Mouse (Mus musculus) lung, adult 2 months (tissue): Measurements from ENCODE around the gene P2ry10b.

Experiments used
- CTCF ChIP-seq: fragments of 200-500 bp; IDR thresholded peaks from 2 replicates; pipeline ENCODE4 v1.5.1; 2011; ENCODE audit warnings: mild to moderate bottlenecking, low read length, control low read depth; ENCODE audit not compliant: insufficient read depth
- POLR2A ChIP-seq: fragments of 200-500 bp; IDR thresholded peaks from 2 replicates; pipeline ENCODE4 v1.6.1; 2011; ENCODE audit warnings: low read depth, mild to moderate bottlenecking, control low read depth, low read length, borderline replicate concordance; ENCODE audit errors: extremely low read depth

DNA sequence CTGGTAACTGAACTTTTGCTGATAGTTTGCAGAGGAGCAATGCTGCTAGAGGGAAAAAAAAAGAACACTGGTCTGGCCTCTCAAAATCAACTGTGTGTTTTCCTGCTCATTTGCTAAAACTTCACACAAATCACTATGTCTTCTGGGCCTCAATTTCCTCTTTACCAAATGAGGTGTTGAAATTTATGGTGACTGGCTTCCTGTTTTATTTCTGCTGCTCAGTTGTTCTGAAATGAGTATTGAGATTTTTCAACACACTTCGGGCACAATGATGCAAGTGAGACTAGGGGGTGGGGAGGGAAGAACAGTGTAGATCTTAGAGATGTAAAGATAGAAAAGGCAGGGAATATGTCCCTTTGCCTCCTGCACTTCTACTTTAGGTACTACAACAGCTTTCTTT, 30.0 kb downstream of the P2ry10b start:
- no peak for TF ChIP-seq POLR2A
- TF ChIP-seq CTCF = no peak
